Mouse (Mus musculus): ENCODE measurements around the gene Vstm2l.

Vstm2l gene

GRCm38 (mm10) chr2:157992501-157992900, 78.0 kb downstream of the Vstm2l start:
- DNase-seq (ENCODE audit: low spot score in 2 of 2), result no peak
